Mouse (Mus musculus): Measurements from ENCODE around the gene Ccn5.

Ccn5 gene

GRCm38 (mm10) chr2:163842043-163842442, 21.4 kb downstream of the Ccn5 start:
- DNase-seq (ENCODE audit: extremely low read depth, low read depth, low spot score), result no peak

GRCm38 (mm10) chr2:163853461-163853901, 32.8 kb downstream of the Ccn5 start, which contains the start of gene Kcnk15:
Gene Kcnk15 (plus strand): TSS chr2:163853651.
- no peak for DNase-seq (ENCODE audit: extremely low read depth, low read depth, low spot score)

GRCm38 (mm10) chr2:163857233-163857632, 36.6 kb downstream of the Ccn5 start:
- DNase-seq (ENCODE audit: extremely low read depth, low read depth, low spot score), result no peak

GRCm38 (mm10) chr2:163858254-163858947, 37.7 kb downstream of the Ccn5 start:
- no peak for DNase-seq (ENCODE audit: extremely low read depth, low read depth, low spot score)

GRCm38 (mm10) chr2:163865311-163865710, 44.6 kb downstream of the Ccn5 start:
- no peak for DNase-seq (ENCODE audit: extremely low read depth, low read depth, low spot score)

GRCm38 (mm10) chr2:163866061-163866460, 45.4 kb downstream of the Ccn5 start:
- DNase-seq (ENCODE audit: extremely low read depth, low read depth, low spot score), result no peak

GRCm38 (mm10) chr2:163869783-163870182, 49.1 kb downstream of the Ccn5 start:
- no peak for DNase-seq (ENCODE audit: extremely low read depth, low read depth, low spot score)

GRCm38 (mm10) chr2:163871266-163871665, 50.6 kb downstream of the Ccn5 start:
- no peak for DNase-seq (ENCODE audit: extremely low read depth, low read depth, low spot score)

GRCm38 (mm10) chr2:163871906-163872305, 51.2 kb downstream of the Ccn5 start:
- DNase-seq (ENCODE audit: extremely low read depth, low read depth, low spot score), result no peak

GRCm38 (mm10) chr2:163874877-163875276, 54.2 kb downstream of the Ccn5 start:
- no peak for DNase-seq (ENCODE audit: extremely low read depth, low read depth, low spot score)

- DNase-seq (ENCODE audit: extremely low read depth, low read depth, low spot score), result no peak
These were observed 54.8 kb downstream of the Ccn5 start for GRCm38 (mm10) chr2:163875484-163875883.

- DNase-seq (ENCODE audit: extremely low read depth, low read depth, low spot score), result no peak
These were observed 56.3 kb downstream of the Ccn5 start for GRCm38 (mm10) chr2:163876830-163877498.

GRCm38 (mm10) chr2:163880891-163881290, 60.2 kb downstream of the Ccn5 start:
- no peak for DNase-seq (ENCODE audit: extremely low read depth, low read depth, low spot score)
